Mouse (Mus musculus) stomach, postnatal 0 days (tissue): ENCODE measurements around the gene Cog3.

Source experiments
- CTCF ChIP-seq: IDR thresholded peaks from 2 replicates; pipeline ENCODE4 v1.5.1; 2016; ENCODE audit warnings: antibody characterized with exemption, low read depth, mild to moderate bottlenecking, moderate library complexity
- EP300 ChIP-seq: optimal IDR thresholded peaks from 2 replicates; pipeline ENCODE3; 2016; ENCODE audit warnings: antibody characterized with exemption

GRCm38 (mm10) chr14:75786868-75787793 lies 32.8 kb upstream of the Cog3 start, which contains the start of gene Slc25a30:
- TF ChIP-seq CTCF (peak; percentile 20; the same call in 1 of the 2 replicates), EP300 (no peak)
